Mouse (Mus musculus) hindlimb bud, embryonic 11.5 days (tissue): ENCODE results near the gene Adcy7.
A peak's percentile ranks its signal among the peaks of the same experiment; 100 is the strongest.

Experiments used
- DNase-seq: peaks from one replicate; pipeline ENCODE4 v3.0.0-alpha.2; 2012; ENCODE audit warnings: low read depth, low spot score; ENCODE audit errors: extremely low spot score

Adcy7 gene

GRCm38 (mm10) chr8:88272231-88273050 lies at the start of gene Adcy7:
Gene Adcy7 (plus strand): TSS chr8:88272403.
- no peak for DNase-seq

GRCm38 (mm10) chr8:88225358-88225757 lies 46.8 kb upstream of the Adcy7 start:
- no peak for DNase-seq

GRCm38 (mm10) chr8:88227851-88228250 lies 44.4 kb upstream of the Adcy7 start:
- no peak for DNase-seq

GRCm38 (mm10) chr8:88228286-88228685 lies 43.9 kb upstream of the Adcy7 start:
- DNase-seq, result no peak

GRCm38 (mm10) chr8:88228800-88229199 lies 43.4 kb upstream of the Adcy7 start:
- DNase-seq, result no peak

GRCm38 (mm10) chr8:88236666-88237065 lies 35.5 kb upstream of the Adcy7 start:
- no peak for DNase-seq

- no peak for DNase-seq
Observed at GRCm38 (mm10) chr8:88237606-88238005, 34.6 kb upstream of the Adcy7 start.

- no peak for DNase-seq
Observed at GRCm38 (mm10) chr8:88239277-88239676, 32.9 kb upstream of the Adcy7 start.

GRCm38 (mm10) chr8:88241871-88242270 lies 30.3 kb upstream of the Adcy7 start:
- no peak for DNase-seq

- DNase-seq, result no peak
Observed at GRCm38 (mm10) chr8:88244298-88244697, 27.9 kb upstream of the Adcy7 start.

- no peak for DNase-seq
Observed at GRCm38 (mm10) chr8:88252791-88253190, 19.4 kb upstream of the Adcy7 start.

GRCm38 (mm10) chr8:88254957-88255356 lies 17.2 kb upstream of the Adcy7 start:
- DNase-seq, result no peak

- no peak for DNase-seq
Observed at GRCm38 (mm10) chr8:88258024-88258423, 14.2 kb upstream of the Adcy7 start.

- DNase-seq, result no peak
Observed at GRCm38 (mm10) chr8:88258544-88258943, 13.7 kb upstream of the Adcy7 start.

GRCm38 (mm10) chr8:88260466-88260980 lies 11.7 kb upstream of the Adcy7 start:
- no peak for DNase-seq

- no peak for DNase-seq
Observed at GRCm38 (mm10) chr8:88262831-88263635, 9.2 kb upstream of the Adcy7 start.

GRCm38 (mm10) chr8:88265511-88265910 lies 6.7 kb upstream of the Adcy7 start:
- peak; percentile 41 for DNase-seq

GRCm38 (mm10) chr8:88266170-88266800 lies 5.9 kb upstream of the Adcy7 start:
- DNase-seq, result peak; percentile 62

- no peak for DNase-seq
Observed at GRCm38 (mm10) chr8:88266801-88267403, 5.3 kb upstream of the Adcy7 start.

- no peak for DNase-seq
Observed at GRCm38 (mm10) chr8:88269107-88269875, 2.9 kb upstream of the Adcy7 start.
